Mouse (Mus musculus) gastrocnemius, adult 8-10 months (tissue): ENCODE measurements around the gene Pum1. TPM values are rescaled to one million over a fixed set of nuclear protein-coding genes. Genes with fewer than 3 reads are reported as not detected.

Experiments
- DNase-seq, 2 experiments: peaks; one replicate each; pipeline ENCODE4 v3.0.0; 2022; ENCODE audit warnings: low spot score in 2 of 2
- total RNA-seq, 4 experiments: library from RNA; stranded (reverse); gene quantifications; 2 replicates each; pipeline ENCODE4 v1.2.4; 2022

The Pum1 gene
- total RNA-seq, 4 experiments from 2014 or later: 35.2 to 43.9 (median 38.9) TPM

DNA sequence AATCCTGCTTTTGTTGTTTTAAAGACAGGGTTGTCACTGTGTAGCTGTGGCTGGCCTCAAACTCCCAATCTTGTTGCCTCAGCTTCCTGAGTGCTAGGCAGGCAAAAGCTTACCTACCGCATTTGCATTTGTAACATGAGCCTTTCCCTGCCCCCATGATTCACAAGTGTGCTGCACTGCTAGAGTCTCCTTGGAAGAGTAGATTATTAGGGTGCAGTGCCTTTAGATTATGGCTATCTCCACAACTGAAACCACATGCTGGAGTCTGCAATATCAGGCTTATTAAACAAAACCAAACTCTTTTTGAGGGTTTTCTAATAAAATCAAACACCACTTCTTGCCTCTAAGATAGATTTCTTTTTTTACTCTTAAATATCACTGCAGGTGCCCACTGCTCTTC lies 59.5 kb downstream of the Pum1 start:
- DNase-seq: no peak

DNA sequence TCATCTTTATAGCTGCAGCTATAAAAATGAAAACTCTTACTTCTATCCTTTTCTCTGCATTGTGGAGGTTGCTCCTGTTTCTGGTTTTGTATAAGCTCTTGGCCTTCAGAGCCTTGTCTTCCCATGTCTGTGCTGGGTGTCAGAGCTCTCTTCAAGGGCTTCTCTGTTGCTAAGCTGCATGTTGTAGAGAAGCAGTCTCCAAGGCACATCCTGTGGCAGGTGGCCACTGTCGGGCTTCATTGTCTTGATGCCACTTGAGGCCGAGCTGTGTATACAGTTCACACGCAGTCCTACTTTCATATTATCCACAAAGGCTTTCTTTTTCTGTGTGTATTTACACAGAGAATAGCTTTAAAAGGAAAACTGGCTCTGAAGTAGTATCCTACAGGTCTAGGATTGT lies 63.0 kb downstream of the Pum1 start:
- DNase-seq: no peak

DNA sequence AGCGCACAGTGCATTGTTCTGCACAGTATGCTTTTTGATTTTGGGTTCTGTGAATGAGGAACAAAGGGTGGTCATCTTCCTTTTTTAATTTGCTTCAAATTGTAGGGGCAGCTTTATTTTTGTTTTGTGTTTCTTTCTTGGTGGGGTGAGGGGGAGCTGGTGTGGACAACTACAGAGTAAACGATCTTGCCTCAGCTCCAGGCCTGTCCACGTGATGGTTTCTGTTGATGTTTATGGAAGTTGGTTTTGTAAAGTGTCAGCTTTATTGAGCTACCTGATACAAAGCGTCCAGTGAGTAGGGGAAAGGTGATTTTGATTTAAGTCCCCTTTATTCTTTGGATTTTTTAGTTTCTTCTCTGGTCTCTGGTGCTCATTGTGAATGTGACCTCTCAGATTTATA lies 72.8 kb downstream of the Pum1 start:
- DNase-seq: no peak

DNA sequence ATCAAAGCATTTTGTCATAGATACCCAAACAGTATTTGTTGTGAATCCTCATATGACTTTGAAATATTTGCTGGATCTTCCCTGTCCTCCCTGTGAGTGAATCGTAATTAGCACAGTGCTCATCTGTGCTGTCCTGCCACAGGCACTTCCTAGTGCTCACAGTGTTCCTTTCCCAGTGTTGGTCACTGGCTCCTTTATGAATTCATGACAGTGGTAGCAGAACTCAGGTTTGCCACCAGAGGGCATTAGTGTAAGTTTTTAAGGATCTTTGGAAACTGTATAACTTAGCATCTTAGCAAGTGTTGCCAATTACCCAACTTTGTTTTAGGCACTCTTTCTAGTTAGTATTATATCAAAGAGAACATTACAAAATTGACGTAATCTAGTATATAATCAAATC lies 75.4 kb downstream of the Pum1 start:
- DNase-seq: peak in 1 of 2 experiments; percentile 22

DNA sequence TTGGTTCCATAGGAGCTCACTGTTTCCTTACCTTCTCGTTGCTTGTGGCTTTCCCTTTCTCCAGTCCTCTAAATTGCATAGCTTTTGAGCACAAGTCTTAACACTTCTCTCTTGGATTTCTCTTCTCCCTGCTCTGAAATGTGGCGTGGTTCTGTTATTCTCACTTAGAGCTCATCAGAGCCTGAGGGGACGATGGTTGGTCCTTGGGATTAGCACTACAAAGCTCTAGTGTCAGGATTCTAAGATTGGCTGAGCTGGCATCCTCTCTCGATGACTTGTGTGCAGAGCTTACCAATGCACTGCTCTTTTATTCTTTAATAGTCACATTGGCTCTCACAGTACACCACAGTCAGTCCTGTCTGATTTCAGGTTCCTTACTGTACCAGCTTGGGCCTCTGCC lies 80.9 kb downstream of the Pum1 start:
- DNase-seq: no peak

DNA sequence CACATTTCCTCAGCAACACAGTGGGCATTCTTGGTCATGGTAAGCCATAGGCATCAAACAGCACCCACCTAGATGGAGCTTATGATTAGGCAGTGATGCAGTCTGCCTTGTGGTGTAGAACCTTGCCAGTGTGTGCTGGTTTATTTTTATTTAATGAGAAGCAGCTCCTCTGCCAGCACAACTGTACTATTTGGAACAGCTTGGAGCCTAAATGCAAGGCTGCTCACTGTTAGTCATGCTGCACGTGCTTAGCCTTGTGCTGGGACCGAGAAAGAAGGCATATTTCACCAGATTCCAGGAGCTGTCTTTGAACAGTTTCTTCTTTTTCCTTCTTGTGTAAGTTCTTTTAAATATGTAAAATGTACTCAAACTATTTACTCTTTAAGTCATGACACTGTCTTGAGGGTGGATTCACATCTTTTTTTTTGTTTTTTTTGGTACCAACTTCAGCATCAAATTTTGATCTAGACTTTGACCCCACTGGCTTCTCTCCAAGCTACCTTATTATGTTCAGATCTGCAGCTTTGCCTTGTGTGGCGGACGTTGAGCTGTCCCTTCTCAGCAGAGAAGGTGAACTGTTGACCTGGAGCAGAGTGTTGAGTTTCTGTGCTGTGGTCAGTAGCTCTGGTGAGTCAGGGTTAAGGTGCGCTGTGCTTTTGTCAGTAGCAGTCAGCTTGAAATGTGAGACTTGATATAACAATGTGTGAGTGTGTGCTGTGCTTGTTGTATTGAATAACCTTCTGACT lies 82.6 kb downstream of the Pum1 start:
- no peak for DNase-seq

DNA sequence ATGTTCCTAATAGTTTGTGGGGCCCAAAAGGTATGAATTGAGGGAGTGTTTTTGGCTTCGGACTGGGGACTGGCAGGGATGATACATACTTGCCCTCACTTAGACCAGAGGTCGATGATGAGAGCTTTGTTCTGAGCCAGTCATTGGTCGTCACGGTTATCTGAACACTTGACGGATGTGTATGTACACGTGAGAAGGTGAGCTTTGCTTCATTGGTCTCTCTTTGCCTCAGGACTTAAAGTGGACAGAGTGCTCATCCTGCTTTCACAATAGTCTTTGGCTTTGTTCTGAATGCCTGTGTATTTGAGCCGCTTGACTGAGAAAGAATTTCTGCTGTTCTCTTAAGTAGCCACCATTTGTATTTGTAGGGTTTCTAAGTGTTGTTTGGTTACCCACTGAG lies 86.4 kb downstream of the Pum1 start:
- no peak for DNase-seq

DNA sequence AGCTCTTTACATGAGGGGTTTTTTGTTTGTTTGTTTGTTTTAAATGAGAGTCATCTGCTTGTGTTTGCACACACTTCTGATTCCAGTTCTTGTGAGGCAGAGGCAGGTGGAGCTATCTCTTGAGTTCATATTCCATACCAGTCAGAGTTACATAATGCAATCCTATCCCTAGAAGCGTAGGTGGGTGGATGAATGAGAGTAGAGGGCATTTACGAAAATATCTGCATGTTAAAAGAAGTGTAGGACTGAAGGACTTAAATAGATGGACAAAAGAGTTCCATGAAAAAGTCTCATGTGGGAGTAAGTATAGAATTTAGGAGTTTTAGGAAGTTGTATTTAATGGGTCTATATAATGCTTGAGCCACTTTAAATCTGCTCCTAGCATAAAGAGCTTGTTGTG lies 88.8 kb downstream of the Pum1 start:
- no peak for DNase-seq

DNA sequence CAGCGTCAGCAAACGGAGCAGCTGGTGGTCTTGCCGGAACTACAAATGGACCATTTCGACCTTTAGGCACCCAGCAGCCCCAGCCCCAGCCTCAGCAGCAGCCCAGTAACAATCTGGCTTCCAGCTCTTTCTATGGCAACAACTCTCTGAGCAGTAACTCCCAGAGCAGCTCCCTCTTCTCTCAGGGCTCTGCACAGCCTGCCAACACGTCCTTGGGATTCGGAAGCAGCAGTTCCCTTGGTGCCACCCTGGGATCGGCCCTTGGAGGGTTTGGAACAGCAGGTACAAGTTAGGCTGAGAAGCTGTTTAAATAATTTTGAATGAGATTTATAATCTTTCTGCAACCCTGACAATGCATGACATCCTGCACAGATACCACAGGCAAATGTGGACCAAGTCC lies 89.5 kb downstream of the Pum1 start:
- no peak for DNase-seq

DNA sequence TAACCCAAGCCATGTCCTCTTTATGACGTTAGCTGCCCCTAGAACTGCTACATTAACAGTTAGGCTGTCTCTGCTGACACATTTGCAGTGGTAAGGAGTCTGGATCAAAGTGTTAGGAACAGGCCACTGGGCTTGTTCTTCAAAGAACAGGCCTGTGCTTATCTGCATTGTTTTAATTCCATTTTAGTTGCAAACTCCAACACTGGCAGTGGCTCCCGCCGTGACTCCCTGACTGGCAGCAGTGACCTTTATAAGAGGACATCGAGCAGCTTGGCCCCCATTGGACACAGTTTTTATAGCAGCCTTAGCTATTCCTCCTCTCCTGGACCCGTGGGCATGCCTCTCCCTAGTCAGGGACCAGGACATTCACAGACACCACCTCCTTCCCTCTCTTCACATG lies 90.6 kb downstream of the Pum1 start:
- peak in 1 of 2 experiments; percentile 25 for DNase-seq

DNA sequence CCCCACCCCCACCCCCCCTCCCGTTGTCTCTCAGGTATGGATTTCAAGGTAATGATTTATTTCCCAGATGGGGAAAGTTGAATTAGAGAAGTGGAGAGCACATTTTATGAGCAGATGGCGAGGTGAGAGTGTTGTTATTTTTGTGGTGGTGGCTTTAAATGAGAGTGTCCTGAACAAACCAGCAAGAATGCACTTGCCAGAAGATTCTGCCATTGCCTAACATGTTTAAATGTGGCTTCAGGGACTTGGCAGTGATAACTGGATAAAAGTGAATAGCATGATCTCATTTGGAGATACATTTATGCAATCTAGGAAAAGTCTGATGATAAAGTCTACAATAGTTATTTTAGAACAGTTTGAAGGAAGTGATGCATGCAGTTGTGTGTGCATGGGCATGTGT lies 91.7 kb downstream of the Pum1 start:
- no peak for DNase-seq

DNA sequence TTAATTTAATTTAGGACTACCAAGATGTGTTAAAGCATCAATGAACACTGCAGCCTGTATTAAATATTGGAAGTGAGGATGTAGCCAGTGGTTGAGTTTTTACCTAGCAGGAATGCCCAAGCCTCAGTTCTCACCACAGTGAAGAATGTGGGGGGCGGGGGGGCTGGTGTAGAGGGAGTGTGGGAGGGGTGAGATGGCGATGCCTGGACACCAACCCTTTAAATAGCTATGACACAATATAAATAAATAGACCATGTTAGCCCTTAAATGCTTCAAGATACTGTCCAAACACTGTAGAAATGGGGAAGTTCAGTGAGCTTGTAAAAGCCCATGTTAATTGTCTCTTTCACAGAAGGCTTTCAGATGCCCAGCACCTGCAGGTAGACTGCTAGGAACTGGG lies 96.8 kb downstream of the Pum1 start:
- DNase-seq: no peak

DNA sequence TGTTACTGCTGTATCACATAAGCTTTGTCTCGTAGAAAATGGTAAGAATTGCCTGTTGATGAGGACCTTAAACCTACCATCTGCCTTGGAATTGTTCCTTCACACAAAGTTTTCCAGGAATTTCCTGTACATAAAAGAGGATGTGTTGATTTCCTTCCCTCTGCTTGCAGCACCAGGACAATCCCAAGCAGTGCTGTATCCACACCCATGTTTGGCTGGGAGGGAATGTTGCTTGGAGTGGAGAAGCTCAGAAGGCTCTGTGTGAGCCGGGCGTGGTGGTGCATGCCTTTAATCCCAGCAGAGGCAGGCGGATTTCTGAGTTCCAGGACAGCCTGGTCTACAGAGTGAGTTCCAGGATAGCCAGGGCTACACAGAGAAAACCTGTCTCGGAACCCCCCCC lies 98.7 kb downstream of the Pum1 start:
- no peak for DNase-seq

DNA sequence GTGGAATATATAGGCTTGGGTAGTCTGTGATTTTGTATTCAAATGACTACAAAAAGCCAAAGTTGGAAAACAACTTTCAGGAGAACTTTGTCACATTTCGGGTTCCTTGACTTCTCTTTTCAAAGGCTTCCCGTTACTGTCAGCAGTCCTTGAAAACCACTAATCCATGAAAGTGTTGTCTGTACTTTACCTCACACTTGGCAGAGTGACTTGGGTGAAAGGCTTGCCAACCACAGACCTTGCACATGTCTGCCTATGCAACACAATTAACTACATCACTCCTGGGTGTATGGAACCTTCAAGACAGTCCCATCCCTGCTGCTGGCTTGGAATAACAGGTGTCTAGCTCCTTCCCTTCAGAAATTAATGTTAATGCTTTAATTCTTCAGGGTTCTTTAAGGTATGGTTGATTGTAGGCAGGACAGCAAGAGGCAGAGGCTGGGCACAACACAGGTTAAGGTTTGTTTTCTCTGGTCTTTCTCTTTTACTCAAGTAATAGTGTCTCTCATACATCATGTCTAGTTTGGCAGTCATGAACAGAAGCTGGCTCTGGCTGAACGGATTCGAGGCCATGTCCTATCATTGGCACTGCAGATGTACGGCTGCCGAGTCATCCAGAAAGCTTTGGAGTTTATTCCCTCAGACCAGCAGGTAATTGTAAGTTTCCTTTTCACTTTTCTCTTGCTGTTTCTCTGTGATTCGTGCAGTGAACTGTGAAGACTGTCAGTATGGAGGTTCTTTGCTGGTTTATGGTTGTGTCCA lies 102.5 kb downstream of the Pum1 start:
- no peak for DNase-seq

DNA sequence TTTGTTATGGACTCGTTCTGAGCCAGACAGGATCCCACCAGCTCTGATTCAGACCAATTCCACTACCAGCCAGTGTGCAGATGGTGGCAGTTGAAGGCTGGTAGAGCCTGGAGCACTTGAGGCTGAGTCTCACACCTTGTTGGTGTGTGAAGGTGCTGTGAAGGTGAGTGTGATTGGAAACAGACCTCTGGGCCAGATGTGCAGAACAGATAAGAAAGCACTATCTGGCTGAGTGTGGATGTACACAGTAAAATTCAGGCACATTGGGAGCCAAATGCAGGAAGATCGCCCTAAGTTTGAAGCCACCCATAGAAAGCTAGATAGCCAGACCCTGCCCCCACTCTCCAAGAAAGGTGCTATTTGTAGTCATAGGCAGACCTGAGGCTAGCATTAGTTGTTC lies 103.3 kb downstream of the Pum1 start:
- no peak for DNase-seq

DNA sequence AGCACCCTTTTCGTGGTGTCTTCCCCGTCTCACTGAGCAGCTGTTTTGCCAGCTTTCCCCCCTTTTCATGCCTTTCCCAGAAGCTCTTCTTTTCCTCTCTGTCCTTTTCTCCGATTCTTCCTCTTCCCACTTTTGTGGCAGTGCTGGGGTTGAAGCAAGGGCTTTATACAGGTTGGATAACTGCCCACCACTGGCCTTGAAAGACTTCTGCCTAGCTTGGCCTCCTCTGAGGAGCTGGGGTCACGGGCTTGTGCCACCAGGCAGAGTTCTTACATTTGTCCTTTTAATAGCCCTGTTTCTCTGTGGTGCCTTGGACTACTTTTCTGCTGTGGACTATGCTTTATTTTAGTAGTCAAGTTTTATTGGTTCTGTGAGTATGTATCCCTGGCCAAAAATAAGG lies 103.8 kb downstream of the Pum1 start:
- no peak for DNase-seq

DNA sequence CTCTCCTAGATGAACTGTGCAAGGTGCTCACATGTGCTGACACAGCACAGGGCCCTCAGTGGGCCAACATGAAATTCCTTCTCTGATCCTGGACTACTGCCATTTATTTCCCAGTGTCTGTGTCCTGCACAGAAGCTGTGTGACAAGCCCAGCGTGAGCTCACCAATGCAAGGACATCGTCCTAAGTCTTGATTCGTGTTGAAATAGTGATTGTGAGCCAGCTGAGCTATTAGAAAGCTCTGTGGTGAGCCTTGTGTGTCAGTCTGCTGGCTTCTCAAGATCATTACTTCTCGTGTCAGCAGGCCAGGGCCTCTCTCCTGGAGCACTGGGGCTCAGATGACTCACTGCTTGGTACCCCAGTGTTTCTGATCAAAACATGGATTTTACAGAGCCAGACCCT lies 110.8 kb downstream of the Pum1 start:
- no peak for DNase-seq

DNA sequence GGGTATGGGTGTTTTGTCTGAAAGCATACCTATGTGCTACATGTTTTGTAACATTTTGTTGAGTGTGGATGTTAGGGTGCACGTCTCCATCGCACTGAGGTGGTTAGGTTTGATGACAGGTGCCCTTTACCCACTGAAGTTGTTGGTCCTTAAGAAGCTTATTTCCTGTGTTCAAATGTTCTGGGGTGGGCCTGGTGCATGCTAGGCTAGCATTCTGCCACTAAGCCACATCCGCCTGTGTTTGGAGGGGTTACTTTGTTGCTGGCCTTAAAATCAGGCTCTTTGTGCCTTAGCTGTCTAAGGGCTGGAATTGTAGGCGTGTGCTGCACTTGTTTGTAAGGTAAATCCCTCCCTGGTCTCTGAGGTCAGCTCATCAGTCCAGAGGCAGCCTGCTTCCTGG lies 111.7 kb downstream of the Pum1 start:
- no peak for DNase-seq

DNA sequence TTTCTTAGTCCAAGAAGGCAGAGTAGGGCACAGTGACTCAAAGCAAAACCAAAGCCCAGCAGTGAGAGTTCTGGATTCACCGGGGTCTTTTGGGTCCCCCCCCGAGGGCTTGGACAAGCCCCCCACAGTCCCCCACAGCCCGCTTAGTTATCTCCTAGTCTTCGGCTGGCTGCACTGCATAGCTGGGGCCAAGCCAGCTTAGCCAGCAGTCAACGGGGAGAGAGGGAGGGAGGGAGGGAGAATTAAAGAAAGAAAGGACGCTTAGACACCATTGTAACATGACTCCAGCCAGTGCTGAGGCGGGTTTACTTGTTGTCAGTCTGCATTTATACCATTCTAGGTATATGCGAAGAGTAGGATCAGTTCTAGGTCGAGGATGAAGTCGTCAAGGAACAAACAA lies 114.5 kb downstream of the Pum1 start:
- no peak for DNase-seq

DNA sequence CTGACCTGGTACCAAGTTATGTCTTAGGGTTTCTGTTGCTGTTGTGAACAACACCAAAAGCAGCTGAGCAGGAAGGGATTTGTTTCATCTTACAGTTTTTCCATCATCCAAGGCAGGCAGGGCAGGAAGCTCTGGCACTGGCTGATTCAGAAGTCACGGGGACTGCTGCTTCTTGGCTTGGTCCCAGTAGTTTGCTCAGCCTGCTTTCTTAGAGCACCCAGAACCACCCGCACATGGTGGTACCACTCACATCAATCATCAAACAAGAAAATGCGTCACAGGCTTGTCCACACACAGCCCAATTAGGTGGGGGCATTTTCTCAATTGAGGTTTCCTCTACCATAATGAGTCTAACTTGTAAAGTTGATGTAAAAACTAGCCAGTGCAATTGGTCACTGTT lies 115.9 kb downstream of the Pum1 start:
- DNase-seq: no peak

DNA sequence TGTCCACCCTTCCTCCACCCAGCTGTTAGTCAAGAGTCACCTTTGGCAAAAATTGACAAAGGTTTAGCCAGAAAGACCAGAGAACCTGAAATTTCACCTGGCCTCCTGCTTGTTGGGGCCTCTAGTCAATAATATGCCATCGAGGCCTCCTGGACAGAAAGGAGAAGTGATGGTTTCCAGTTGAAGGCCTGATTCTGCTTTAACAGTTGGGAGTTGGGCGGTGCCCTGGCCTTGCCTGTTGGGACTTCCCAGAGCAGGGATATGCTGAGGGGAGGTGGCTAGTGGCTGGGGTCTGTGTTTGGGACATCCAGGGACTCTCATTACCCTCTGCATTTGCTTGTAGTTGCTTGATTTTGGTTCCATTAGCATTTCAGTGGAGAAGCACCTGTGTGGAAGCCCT lies 119.4 kb downstream of the Pum1 start:
- DNase-seq: no peak

DNA sequence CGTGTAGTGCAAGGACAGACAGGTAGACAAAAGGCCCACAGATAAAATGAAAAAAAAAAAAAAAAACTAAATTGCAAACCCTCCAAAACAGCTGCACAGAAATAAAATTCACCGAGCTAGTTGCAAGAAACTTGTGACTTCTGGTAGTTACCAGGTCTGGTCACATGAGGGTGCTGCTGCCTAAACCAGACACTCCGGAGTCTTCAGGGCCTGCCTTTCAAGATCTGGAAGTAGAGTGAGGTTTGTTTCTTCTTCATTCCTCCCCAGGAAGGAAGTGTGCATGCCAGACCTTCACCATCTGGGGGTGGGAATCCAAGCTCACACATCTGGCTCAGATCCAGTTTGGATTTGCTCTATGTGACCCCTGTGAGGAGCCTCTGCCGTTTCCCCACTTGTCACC lies 121.6 kb downstream of the Pum1 start:
- no peak for DNase-seq

DNA sequence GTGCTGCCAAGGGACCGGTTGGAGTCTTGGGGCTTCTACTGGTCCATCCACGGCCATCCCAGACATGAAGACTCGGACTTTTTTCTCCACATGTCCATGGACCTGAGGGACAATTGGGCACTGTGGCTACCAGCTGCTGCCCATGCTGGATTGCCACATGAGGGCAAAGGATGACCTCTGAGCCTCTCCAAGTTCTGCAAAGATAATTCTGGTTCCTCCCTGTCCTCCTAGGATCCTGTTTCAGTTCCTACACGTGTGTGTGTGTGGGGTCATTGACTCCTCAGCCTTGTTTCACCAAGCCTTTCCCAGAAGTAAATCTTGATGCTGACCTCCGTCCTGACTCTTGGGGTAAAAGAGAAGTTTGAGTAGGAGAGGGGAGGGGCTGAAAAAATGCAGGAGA lies 124.4 kb downstream of the Pum1 start:
- DNase-seq: no peak
